31 mouse cellular contexts compared by ENCODE assay signal in the genomic region with DNA sequence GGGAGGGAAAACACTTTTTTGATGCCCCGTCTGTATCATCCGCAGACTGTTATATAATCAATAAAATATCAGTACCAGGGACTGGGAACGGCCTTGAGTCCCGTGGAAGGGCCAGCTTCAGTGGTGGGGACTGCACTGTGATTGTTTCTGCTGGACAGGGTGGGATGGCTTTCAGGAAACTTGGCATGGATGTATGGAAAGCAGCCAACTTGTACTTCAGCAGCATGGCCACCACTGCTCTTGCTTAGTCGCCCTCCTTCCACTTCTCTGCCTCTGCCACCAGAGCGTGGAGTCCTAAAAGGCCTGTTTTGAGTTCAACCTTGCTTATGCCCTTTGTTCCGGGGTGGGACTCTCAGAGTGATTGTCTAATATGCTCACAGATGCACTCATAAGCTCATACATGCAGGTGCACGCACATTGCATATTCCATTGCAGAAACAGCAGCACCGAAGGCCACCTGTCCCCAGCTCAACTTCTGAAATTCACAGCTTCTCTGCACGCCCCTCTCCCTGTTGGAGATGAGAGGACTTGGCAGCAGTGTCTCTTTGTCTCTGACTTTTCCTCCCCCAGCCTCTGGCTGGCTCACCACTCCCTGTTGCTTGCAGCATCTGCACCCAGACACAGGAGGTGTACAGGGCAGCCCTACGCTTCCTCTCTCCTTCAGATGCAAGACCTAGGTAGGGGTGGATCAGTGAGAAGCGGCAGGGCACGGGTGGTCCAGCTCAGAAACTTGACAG.
A peak's percentile ranks its signal among the peaks of the same experiment; 100 is the strongest.
DNase-seq lines count a peak whose midpoint lies in the region; ATAC-seq lines count a peak whose summit lies in the region.
"Had no signal": no experiment of that assay in that cellular context is flagged by ENCODE, and none has a peak within 500 bp of the region (broad histone marks: within the 10 kb centered on the region; RNA-seq: fewer than 3 reads in every experiment).

No protein-coding gene starts in this region.

- ATAC-seq in hindbrain, embryonic 15.5 days (ENCODE audit: low FRiP score, low read depth), result peak; percentile 31; the same call in 1 of the 2 replicates
- no peak for ATAC-seq in neural tube, embryonic 15.5 days (ENCODE audit: low FRiP score)
- ATAC-seq: intestine, embryonic 15.5 days; Patski had no signal

- DNase-seq in cerebellum, postnatal 14 days, result peak; percentile 48 to 57
- no peak for DNase-seq in cerebellum, adult 9-11 months
- no peak for DNase-seq in hindbrain, embryonic 10.5 days (ENCODE audit: low spot score)
- DNase-seq in neural tube, embryonic 10.5 days (ENCODE audit: extremely low spot score, low spot score), result no peak
- no peak for DNase-seq in liver
- DNase-seq: adrenal gland, postnatal 10 days; cerebellum, adult 11-12 months; cerebellum, postnatal 36 days; embryo, embryonic 11 days; gastrocnemius, postnatal 10 days; heart, postnatal 10 days; kidney, adult 2 months; layer of hippocampus, postnatal 36 days; lung, adult 2 months; lung, postnatal 10 days; midbrain, embryonic 14.5 days; right cerebral cortex, adult 18-20 months; spleen, adult 18-20 months; thymus, postnatal 14 days had no signal

- no peak overlapping the region for H3K4me2 ChIP-seq in hindbrain, embryonic 15.5 days
- H3K4me2 ChIP-seq in neural tube, embryonic 15.5 days, result no peak overlapping the region
- H3K4me2 ChIP-seq: embryonic facial prominence, embryonic 12.5 days; heart, embryonic 13.5 days; intestine, embryonic 15.5 days; limb, embryonic 15.5 days had no signal

- peaks cover 10% of the 10 kb centered on the region; the same call in 1 of the 2 replicates for H3K4me1 ChIP-seq in hindbrain, embryonic 15.5 days (replicated peaks)
- H3K4me1 ChIP-seq in hindbrain, embryonic 10.5 days (replicated peaks), result peaks cover 23% of the 10 kb centered on the region; the same call in 1 of the 2 replicates
- H3K4me1 ChIP-seq in neural tube, embryonic 15.5 days, result peaks cover 10% of the 10 kb centered on the region
- H3K4me1 ChIP-seq: heart, embryonic 13.5 days; intestine, embryonic 15.5 days had no signal

- no peak overlapping the region for H3K9ac ChIP-seq in hindbrain, embryonic 15.5 days
- H3K9ac ChIP-seq in neural tube, embryonic 15.5 days (replicated peaks), result no peak overlapping the region
- H3K9ac ChIP-seq: embryonic facial prominence, embryonic 12.5 days; heart, embryonic 13.5 days; intestine, embryonic 15.5 days; limb, embryonic 15.5 days; liver, embryonic 14.5 days had no signal

- H3K36me3 ChIP-seq in hindbrain, embryonic 15.5 days, result no peaks in the 10 kb centered on the region
- no peaks in the 10 kb centered on the region for H3K36me3 ChIP-seq in hindbrain, embryonic 10.5 days
- no peaks in the 10 kb centered on the region for H3K36me3 ChIP-seq in neural tube, embryonic 15.5 days
- H3K36me3 ChIP-seq: embryonic facial prominence, embryonic 12.5 days; G1E; heart, embryonic 13.5 days; intestine, embryonic 15.5 days; limb, embryonic 10.5 days; limb, embryonic 15.5 days had no signal

- 69% methylated on average over 13 of the region's 13 CpGs for WGBS in hindbrain, embryonic 15.5 days
- WGBS in hindbrain, embryonic 10.5 days, result 85% methylated on average over 13 of the region's 13 CpGs
- WGBS in neural tube, embryonic 15.5 days, result 82% methylated on average over 13 of the region's 13 CpGs

- no peak overlapping the region for H3K4me3 ChIP-seq in hindbrain, embryonic 15.5 days
- no peak overlapping the region for H3K4me3 ChIP-seq in hindbrain, embryonic 10.5 days
- H3K4me3 ChIP-seq in neural tube, embryonic 15.5 days (replicated peaks), result no peak overlapping the region
- H3K4me3 ChIP-seq: embryonic facial prominence, embryonic 12.5 days; heart, embryonic 13.5 days; intestine, embryonic 15.5 days; limb, embryonic 10.5 days; limb, embryonic 15.5 days had no signal

- H3K9me3 ChIP-seq in hindbrain, embryonic 15.5 days, result no peaks in the 10 kb centered on the region
- no peaks in the 10 kb centered on the region for H3K9me3 ChIP-seq in hindbrain, embryonic 10.5 days
- H3K9me3 ChIP-seq in neural tube, embryonic 15.5 days (replicated peaks), result no peaks in the 10 kb centered on the region
- H3K9me3 ChIP-seq: embryonic facial prominence, embryonic 12.5 days; heart, embryonic 13.5 days; intestine, embryonic 15.5 days; limb, embryonic 10.5 days; limb, embryonic 15.5 days had no signal

- 0 out of 2 replicates have a peak, but pooled peaks cover 4% of the 10 kb centered on the region for H3K27me3 ChIP-seq in hindbrain, embryonic 15.5 days
- peaks cover 47% of the 10 kb centered on the region for H3K27me3 ChIP-seq in hindbrain, embryonic 10.5 days (ENCODE audit: insufficient read depth, poor library complexity, severe bottlenecking)
- peaks cover 5% of the 10 kb centered on the region; the same call in 1 of the 2 replicates for H3K27me3 ChIP-seq in neural tube, embryonic 15.5 days (replicated peaks)
- H3K27me3 ChIP-seq: embryonic facial prominence, embryonic 12.5 days; intestine, embryonic 15.5 days had no signal

- peak overlapping the region; percentile 6; the same call in 1 of the 2 replicates for H3K27ac ChIP-seq in hindbrain, embryonic 15.5 days (replicated peaks)
- no peak overlapping the region for H3K27ac ChIP-seq in hindbrain, embryonic 10.5 days
- H3K27ac ChIP-seq in neural tube, embryonic 15.5 days (replicated peaks), result peak overlapping the region; percentile 38; the same call in 1 of the 2 replicates
- H3K27ac ChIP-seq: embryonic facial prominence, embryonic 12.5 days; heart, embryonic 13.5 days; intestine, embryonic 15.5 days; kidney, postnatal 0 days; limb, embryonic 10.5 days; limb, embryonic 15.5 days; liver, embryonic 14.5 days; macrophage had no signal

Comparison
In these comparisons a context has a peak if more than half of its experiments do, and no peak if none do; other contexts are left out.
1. DNase-seq: peak in cerebellum, postnatal 14 days (2 of 2); none in cerebellum, adult 9-11 months (single experiment), hindbrain, embryonic 10.5 days (single experiment), neural tube, embryonic 10.5 days (single experiment) and liver (single experiment).